Mouse (Mus musculus) mouse trophoblast stem cell (cell line): ENCODE results near the gene Trafd1.
"Not testable (repeated sequence)": the region's sequence is repeated elsewhere in the genome, so short reads cannot be mapped to it uniquely, and the experiment has no call there.

Source experiments
- in situ Hi-C, 2 experiments: fragments of 300-500 bp; cut with MseI, MboI; formaldehyde crosslinking; loops; 2 replicates in 1 of 2; 3 replicates in 1 of 2; pipeline ENCODE4 v1.15.1; 2025

The Trafd1 gene

DNA sequence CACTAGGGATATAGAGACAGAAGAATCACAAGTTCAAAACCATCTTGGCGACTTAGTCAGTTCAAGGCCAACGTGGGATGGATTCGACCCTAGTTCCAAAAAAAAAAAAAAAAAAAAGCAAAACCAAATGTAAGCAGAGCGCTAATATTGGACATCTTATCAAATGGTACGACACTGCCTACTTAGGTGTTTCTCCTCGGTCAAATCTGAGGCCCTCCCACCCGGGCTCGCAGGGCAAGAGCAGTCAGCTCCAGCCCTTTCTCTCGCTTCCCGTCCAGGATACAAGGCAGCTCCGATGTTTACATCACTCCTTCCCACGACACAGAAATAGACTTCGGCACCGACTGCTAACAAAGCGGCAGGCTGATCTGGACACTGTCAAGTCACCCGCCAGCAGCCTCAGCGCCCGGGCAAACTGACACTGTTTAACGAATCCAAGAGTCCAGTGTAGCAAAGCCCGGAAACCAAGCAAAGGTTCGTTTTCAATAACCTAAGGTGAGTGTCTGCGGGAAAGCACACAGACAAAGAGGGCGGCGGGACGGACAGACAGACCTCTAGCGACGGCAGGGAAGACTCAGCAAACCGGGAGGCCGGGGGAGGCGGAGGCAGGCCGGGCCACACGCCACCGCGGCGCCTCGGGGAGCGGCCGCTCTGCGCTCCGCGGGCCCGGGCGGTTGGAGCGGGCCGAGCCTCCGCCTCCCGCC lies 523 bp downstream of the Trafd1 start:
- in situ Hi-C loops: no loop called here

DNA sequence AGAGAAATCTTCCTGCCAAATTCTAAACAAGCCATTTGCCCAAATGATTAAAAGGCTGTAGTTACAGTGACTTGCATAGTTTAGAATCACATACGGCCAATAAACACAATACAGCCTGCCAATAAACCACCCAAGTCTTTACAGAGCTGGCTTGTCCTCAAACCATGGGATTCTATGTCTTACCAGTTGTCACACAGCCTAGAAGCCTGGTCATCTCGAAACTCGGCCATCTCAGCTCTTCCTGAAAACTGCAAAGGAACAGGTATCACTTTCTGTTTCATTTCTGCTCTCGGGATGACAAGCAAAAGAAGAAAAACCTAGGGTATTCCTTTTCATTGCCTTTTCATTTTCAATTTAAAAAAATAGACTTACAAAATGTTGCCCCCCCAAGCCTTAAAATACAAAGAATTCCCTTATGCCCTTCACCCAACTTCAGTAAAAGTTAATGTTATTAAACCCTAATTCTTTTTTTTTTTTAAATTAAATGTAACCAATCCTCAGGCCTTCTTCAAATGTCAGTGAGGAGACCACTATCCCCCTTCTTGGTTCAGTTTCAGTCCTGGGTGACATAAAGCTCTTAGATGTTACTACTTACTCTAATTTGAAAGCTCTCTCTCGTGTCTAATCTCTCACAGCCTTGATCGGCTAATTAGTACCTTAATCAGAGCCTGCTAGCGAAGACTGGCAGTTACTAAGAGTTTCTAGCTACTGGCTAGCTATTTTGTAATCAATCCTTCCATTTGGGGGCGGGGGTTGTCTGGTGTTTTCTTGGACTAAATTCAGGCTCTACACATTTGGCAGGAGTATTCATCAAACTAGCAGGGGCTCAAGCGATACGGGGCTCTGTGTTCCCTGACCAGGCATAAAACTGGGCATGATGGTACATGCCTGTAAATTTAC lies 1.3 kb downstream of the Trafd1 start:
- in situ Hi-C loops: no loop called here

DNA sequence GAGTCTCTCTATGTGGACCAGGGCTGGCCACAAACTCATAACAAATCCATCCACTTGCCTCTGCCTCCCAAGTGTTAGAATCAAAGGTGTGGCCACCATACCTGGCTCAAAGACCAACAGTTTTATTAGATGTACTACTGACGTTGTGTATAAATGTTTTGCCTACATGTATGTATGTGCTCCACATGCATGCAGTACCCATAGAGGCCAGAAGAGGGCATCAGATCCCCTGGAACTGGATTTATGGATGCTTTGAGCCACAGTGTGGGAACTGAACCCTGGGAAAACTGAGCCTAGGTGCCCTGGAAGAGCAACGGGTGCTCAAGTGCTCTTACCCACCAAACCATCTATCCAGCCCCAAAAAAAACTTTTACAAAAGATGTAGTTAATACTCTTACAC lies 4.7 kb downstream of the Trafd1 start:
- in situ Hi-C loops: no loop called here

DNA sequence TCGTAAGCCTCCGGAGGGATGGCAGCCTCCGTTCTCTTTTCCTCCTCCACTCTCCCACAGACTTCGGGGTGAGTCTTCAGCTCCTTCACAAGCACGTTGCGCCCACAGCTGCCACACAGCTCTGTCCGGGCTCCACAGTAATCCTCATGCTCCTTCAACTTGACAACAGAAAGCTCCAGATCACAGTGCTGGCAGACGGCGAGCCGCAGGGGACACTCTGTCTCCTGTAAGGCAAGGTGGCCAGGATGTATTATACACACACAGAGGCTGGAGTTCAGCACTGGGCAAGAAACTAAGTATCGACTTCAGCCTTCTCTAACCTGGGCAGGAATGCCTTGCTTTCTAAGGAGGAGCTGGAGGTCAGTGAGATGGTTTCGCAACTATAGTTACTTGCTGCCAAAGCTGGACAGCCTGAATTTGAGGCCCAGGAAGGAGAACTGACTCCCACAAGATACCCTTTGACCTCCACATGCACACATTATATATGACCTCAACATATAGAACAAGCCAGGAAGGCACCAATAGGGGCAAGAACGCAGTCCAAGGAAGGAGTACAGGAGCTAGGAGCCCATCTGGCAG lies 6.7 kb downstream of the Trafd1 start:
- in situ Hi-C loops: no loop called here

DNA sequence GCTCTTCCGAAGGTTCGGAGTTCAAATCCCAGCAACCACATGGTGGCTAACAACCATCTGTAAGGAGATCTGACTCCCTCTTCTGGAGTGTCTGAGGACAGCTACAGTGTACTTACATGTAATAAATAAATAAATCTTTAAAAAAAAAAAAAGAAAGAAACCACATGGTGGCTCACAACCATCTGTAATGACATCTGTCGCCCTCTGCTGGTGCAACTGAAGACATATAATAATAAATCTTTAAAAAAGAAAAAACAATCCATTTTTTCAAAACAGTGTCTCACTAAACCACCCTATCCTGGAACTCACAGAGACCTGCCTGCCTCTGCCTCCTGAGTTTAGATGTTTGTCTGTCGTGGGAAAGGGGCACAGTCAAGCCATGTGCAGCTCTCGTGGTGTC lies 8.5 kb downstream of the Trafd1 start:
- in situ Hi-C loops: not testable (repeated sequence)

DNA sequence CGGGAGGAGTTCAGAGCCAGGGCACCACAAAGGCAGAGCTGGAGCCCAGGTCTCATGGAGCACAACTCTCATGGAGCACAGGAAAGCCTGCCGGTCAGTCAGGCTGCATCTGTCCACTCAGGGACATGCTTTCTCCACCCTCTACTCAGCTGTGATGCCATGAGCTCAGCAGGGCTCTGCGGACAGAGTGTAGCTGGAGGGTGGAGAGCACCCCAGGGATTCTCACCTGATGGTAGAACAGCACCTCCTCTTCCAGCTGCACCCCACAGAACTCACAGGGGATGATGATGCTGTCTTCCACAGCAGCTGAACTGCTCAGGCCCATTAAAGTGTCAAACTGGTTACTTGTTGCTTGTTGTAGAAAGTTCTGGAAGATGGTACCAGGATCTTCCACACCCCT lies 10.6 kb downstream of the Trafd1 start:
- in situ Hi-C loops: no loop called here

DNA sequence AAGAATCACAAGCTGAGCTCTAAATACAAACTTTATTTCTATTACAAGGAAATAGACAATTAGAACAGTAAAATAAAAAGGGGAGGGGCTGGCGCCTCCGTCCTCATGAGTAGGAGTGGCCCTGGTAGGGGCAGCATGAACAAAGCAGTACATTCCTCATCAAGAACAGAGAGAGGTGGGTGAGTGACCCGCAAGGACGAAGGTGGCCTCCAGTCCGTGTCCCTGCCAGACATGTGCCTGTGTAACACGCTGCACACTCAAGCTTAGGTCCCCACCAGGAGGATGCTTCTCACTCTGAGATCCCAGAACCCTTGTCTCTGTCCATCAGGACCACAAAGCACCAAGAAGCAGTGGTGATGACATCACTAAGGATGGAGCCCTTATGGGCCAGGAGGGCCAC lies 13.7 kb downstream of the Trafd1 start:
- in situ Hi-C loops: no loop called here

DNA sequence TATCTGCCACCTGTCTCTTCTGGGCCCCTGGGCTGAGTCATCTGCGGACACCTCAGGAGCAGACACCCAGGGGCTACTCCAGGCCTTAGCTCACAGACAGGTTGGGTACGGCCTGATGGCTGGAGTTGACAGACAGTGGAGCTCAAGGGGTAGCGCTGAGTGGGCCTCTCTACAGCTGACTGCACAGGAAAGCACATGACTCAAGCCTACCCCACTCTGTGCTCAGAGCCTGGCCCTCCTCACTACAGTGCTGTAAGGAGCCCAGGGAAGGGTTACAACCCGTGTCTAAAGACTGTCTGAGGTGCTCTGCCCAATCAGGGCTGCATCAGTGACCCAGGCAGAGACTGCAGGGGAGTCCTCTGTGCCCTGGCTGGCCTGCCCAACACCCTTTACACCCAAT lies 18.2 kb downstream of the Trafd1 start:
- in situ Hi-C loops: no loop called here

DNA sequence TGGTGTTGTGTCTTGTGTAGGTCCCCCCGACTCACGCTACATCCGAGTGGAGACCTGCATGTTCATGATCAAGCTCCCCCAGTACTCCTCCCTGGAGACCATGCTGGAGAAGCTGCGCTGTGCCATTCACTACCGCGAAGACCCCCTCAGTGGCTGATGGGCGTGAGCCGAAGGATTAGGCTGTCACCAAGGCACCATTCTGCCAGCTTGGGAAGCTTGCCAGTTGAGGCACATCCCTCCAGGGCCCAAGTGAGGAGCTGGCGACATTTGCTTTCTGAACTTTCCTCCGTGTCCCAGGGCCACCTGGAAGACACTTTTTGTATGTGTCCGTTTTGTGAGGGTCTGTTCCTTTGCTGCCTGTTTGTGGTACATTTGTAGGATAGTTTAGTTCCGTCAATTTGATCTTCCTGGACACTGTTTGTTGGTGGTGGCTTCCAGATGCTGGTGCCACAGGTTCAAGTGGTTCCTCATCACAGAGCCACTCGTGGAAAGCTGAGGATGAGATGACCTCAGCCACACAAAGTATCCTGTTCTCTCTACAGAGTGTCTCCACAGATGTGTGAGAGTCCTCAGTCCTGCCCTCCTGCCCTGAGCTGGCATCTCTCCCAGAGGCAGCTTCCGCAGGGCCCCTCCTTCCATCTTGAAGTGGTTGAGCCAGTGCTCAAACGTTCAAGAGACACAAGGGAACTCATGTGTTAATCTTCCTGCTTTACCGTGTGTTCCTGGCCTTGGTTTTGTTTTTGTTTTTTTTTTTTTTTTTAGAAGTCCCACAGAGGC lies 18.8 kb downstream of the Trafd1 start:
- in situ Hi-C loops: no loop called here

DNA sequence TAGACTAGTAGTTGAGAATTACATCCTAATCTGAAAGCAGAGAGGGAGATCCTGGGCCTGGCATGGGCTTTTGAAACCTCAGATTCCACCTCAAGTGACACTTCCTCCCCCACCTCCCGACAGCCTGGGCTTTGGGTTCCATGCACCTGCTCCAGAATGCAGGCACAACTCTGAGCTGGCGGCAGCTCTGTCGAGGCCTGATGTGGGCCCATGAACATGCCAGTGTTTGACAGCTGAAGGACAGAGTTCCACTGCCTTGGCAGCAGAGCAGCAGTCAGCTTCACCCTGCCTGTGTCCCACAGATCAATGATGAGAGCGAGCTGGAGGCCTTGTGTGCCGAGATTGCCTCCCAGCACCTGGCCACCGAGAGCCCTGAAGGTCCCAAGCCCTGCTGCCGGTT lies 22.0 kb downstream of the Trafd1 start:
- in situ Hi-C loops: no loop called here

DNA sequence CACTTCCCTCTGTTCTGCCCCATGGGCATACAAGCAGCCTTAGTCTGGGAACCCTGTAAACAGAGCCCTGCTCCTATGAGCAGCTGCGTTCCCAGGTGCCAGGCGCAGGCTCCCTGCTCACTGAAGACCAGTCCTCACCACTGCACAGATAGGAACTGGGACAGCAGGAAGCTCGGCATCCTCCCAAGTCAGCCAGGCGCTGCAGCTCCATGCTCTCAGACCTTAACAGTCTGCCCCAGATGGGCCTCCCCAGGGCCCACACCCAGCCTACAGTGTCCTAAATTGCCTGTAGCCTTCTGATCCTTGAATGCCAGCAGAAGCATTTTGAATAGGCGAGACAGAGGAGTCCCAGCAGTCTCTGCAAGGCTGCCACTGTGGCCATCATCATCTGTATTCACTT lies 23.7 kb downstream of the Trafd1 start:
- in situ Hi-C loops: no loop called here

DNA sequence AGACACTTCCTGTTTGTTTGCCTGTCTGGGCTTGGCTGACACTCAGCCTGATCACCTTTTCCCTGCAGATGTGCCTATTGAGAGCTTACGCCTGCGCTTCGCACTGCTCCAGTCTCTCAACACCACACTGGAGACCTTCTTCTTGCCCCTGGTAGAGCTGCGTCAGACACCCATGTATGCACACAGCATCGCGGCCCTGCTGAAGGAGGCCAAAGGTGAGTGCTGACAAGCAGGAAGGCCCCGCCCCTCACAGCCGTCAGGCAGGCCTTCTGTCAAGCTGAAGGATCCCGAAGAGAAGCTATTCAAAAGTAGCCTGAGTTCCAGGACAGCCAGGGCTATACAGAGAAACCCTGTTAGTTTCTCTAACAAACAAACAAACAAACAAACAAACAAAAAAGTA lies 26.2 kb downstream of the Trafd1 start:
- in situ Hi-C loops: no loop called here

DNA sequence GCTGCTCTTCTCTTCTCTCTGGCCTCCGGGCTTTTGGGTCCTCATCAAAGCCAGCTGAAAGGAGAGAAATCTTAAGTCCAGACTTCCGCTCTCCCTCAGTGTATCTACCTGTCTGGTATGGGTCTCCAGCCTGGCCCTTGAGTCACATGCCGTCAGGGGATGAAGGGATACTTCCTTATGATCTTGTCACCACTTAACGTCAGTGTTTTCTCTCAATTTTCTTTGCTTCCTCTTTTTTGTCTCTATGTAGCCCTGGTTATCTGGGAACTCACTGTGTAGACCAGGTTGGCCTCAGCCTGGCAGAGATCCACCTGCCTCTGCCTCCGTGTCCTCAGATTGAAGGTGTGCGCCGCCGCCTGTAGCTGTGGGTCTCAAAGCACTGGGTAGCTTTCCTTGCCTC lies 41.4 kb downstream of the Trafd1 start:
- in situ Hi-C loops: no loop called here

DNA sequence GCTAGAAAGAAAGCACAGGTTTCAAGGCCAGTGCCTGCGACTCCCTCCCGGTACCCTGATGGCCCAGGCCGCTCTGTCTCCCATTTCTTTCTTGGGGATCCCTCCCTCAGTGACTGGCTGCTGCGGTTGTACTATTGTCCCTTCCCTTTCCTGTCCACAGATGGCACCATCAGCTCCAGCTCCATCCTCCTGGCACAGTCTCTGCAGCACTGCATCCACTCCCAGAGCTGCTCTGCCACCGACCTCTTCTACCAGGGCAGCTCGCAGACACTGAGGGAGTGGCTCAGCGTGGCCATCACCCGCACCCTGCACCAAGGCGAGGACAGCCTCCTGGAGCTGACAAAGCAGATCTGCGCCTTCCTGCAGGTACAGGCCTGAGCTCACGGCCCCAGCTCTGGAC lies 42.9 kb downstream of the Trafd1 start:
- in situ Hi-C loops: no loop called here

DNA sequence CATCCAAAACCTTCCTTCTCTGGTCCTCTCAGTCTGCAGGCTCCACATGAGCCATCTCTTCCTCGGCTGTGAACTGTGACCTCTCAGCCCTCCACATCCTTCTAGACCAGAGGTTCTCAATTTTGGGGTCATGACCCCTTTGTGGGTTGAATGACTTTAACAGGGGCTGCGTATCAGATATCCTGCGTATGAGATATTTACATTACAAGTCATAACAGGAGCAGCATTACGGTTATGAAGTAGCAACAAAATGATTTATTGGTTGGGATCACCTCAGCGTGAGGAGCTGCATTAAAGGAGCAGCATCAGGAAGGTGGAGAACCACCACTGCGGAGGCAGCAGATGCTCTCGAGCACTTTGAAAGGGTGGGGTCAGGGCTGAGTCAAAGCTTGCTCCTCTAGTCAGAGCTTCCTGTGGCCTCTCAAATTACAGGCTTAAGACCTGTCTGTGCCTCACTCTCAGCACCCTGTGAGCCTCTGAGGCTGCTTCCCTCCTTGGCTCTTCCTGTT lies 44.4 kb downstream of the Trafd1 start:
- in situ Hi-C loops: no loop called here

DNA sequence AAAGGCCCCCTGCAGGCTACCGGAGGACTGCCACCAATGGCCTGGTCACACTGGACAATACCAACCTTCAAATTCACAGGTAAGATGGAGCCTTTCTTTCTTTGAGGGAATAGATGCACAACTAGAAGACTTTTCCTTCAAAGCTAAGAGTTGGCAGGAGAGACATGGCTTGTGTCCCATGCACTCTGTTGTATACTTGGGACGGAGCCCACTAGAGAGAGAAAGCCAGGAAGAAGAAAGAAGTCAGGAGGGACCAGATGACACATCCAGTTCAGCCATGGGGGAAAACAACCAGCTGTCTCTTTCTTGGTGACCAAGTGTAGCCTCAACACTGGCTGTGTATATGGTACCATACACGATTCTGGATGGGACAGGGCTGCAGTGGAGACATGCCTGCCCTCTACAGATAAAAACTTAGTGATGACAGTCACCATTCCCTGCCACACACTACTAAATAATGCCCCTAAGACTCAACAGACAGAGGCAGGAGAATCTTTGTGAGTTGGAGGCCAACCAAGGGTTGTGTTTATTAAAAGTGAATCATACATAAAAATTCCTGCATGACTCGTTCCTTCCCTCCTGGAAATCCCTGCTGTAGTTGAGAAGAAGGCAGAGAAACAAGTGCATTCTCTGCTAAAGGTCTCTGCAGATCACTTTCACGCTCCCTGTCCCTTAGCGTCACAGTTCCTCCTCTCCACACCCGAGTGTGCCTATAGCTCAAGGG lies 45.8 kb downstream of the Trafd1 start:
- in situ Hi-C loops: no loop called here

DNA sequence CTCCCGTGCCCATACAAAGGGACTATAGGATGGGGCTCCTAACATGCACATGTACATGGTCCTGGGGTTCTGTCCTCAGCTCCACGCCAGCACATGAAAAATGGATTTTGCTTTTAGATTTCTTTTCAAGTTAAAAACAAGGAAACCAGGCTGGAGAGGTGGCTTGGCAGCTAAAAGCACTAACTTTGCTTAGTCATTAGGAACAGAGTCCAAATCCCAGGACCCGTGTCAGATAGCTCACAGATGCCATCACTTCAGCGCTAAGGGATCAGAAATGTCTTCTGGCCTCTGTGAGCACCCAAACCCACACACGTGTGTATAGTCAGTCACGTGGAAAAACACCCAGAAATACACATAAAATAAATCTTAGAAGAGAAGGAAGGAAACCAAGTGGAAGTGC lies 48.7 kb downstream of the Trafd1 start:
- in situ Hi-C loops: no loop called here

DNA sequence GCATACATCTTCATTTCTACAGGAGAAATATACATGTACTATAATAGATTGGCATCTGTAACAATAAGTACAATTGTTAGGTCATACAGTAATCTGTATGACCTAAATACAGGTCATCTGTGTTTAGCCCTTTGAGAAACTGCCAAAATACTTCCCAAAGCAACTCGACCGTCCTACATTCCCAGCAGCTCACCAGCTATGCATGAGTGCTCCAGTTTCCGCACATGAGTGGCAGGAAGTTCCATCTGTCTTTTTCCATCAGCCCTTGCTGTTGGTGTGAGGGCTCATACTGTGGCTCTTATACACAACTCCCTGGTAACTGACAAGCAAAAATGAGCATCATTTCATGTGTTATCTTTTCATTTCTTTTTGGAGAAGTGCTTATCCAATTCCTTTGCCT lies 49.4 kb downstream of the Trafd1 start:
- in situ Hi-C loops: no loop called here

DNA sequence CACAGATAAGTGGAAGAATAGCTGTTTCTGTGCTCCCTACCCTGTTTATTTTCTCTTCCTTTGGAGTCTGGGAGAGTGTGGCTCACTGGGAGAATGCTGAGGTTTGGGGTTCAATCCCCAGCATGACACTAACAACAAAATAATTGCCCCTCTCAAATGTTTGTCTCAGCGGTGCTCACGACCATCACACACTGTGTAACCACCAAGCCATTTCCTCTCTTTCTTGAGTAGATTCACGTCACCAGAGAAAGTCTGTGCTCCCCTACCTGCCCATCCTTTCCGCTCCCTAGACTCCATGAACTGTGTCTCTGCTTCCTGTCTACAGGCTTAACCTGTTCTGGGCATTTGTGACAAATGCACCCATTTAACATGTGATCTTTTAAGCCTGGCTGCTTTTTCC lies 50.0 kb downstream of the Trafd1 start:
- in situ Hi-C loops: no loop called here

DNA sequence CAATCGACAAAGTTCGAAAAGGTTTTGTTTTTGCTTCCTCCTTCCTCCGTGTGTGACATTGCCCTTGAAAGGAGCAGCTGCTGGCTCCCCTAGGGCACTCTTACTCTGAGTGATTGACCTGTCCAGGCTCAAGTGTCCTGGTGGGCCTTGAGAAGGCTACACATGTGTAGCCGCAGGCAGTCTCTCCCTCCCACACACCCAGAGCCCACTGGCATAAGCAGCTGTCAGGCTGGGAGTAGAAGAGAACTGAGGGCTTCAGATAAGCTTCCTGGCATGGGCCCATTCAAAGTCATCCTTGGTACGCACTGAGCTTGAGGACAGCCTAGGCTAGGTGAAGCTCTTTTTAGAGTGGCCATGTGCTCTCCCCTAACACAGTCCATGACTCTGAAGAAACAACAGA lies 51.0 kb downstream of the Trafd1 start:
- in situ Hi-C loops: no loop called here

DNA sequence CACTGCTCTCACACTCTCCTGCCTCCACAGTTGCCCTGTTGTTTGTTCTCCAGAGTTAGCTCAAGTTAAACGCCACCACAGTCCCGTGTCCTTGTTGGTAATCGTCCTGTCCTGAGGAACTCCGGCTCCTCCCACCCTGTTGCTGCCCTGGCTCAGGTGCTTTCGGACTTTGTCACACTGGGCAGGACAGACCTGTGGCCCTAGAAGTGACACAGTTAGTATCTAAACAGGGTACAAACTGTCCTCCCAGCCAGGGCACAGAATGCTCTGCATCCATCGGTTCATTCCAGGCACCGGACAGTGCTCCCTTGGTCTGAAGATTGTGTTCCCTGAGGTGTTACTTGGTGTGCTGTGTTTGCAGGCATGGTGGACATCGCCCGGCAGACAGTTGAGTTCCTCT lies 51.5 kb downstream of the Trafd1 start:
- in situ Hi-C loops: no loop called here
